Mouse (Mus musculus): ENCODE measurements around the gene 3110082J24Rik.

The 3110082J24Rik gene

DNA sequence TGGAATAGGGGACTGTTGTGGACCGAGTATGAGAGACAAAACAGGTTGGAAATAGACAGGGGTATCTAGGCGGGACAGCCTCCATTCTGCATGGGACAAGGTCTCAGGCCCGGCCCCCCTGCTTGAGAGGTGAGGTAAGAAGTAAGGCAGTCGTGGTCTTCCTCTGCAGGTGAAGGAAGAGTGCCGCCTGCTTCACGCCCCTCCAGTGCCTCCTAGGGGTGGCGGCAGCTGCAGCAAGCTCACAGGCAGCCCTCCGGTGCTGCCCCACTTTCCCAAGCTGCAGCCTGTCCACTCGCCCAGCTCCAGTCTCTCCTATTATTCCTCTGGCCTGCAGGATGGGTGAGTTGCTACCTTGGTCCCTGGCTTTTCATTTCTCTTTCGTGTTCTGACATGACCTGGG lies 9.8 kb upstream of the 3110082J24Rik start:
- DNase-seq: peak in 1 of 2 experiments; percentile 12

DNA sequence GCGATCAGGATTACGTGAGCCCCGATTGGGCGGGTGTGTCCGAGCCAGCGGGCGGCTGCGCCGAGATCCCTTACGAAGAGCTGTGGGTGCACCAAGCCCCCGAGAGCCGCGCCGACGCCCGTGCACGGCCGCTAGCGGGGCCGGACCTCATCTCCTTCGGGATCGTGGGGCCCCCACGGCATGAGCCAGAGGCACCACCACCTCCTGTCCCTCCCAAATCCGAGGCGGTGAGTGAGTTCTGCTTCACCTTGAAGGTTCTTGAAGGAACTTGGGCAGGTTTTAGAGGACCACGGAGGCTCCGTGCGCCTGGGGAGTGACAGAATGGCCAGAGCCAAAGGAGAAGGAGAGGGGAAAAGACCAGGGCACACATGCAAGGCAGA lies 8.9 kb upstream of the 3110082J24Rik start:
- DNase-seq: no peak

GRCm38 (mm10) chr5:30113881-30114760 lies 8.2 kb upstream of the 3110082J24Rik start:
- DNase-seq: peak; percentile 83 to 86

DNA sequence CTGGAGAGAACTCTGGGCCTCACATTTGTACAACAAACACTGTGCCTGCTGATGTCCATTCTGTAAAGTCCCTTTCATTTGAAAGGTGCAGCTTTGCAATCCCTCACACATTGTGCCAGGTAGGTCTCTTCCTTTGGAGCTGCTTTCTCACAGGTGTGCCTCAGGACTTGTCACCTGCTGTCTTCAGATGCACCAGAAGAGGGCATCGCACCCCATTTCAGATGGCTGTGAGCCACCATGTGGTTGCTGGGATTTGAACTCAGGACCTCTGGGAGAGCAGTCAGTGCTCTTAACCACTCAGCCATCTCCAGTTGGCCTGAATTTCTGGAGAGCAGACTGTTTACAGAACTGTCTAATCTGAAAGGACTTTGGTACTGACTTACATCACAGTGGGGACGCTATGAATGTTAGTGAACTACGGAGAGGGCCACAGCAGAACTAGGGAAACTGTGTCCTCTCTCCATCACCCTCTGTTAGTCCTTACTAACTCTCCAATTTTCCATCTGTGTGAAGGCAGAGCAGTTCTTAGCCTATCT lies 6.7 kb upstream of the 3110082J24Rik start:
- no peak for DNase-seq

DNA sequence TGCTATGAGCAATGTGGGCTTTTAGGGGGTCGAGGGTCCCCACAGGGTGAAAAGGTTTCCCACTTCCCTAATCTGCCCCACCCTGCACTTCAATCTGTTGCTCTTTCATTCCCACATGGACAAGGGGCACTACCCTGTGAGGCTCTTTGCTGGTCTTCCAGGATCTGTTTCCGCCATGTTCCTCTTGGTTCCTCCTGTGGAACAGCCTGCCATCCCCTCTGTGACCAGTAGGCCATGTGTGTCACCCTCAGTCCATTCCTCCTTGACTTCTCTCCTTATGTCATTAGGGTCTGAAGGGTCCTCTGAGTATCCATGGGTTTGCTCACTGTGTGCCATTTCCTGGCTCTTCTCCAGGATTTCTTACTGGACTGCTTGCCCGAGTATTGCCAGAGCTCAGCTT lies 5.9 kb upstream of the 3110082J24Rik start:
- DNase-seq: no peak

DNA sequence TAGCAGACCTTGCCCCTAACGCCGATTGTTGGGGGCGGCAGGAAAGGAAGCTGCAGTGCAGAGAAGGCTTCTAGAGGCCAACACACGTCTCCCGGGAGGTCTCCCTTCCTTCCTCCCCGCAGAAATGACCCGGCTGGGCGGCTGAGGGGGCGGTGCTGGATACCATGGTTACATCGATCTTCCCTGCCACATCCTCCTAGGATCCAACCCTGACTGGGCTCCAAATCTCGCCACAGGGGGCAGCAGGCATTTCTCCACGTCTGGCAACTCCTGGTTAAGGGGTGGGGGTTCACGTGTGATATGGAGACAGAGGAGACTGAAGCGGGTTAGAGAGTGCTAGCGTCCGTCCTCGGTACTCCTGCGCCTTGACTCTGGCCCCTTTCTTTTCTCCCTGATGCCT lies 5.2 kb upstream of the 3110082J24Rik start:
- DNase-seq: peak; percentile 51 to 58

DNA sequence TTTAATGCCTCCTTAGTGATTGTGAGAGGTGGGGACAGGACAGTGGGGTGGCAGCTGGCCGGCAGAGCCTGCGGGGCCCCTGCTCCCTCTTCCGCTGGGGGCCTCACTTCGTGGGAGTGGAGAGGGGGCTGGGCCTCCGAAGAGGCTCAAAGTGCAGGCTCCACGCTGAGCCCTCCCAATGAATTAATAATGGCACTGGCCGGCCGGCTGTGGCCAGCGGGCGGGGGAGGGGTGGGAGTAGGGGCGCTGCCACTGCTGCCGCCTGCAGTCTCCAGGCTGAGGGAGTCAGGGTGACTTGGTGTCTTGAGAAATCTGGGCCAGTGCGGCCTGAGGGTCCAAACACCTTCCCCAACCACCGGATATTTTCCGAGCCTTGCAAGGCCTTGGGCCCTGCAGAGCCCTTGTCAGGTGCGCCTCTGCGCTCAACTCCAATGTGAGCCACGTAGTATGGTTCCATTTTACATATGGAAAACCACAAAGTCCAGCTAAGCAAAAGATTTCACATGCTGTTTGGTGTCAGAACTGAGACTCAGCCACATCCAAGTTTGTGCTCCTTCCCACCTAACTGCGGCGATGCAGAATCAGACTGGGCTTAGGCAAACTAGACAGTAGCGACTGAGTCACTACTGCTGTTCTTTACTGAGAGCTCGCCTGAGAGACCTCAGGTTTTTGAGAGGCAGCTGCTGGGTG lies 4.6 kb upstream of the 3110082J24Rik start:
- peak in 1 of 2 experiments; percentile 17 for DNase-seq

- DNase-seq: no peak
These were observed 4.0 kb upstream of the 3110082J24Rik start for GRCm38 (mm10) chr5:30109899-30110298.

GRCm38 (mm10) chr5:30108233-30108632 lies 2.3 kb upstream of the 3110082J24Rik start:
- DNase-seq: peak in 1 of 2 experiments; percentile 6

- DNase-seq: peak in 1 of 2 experiments; percentile 16
These were observed 1.7 kb upstream of the 3110082J24Rik start for GRCm38 (mm10) chr5:30107611-30108041.

GRCm38 (mm10) chr5:30107186-30107585 lies 1.3 kb upstream of the 3110082J24Rik start:
- peak in 1 of 2 experiments; percentile 13 for DNase-seq

DNA sequence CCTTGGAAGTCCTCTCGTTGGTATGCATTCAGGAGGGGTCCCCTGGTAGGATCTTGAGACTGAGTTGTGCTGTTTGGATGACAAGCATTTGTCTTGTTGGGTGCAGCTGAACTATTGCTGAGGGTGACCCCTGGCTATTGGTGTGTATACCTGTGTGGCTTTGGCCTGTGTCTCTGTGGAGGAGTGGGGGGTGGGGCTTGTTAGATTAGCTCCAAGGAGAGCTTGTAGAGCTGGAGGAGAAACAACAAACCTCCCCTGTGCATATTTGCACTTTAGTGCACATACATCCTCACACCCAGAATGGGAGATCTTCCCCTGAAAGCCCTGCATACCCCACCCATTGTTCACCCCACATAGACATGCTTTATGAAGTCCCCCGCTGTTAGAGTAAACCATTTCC lies 870 bp upstream of the 3110082J24Rik start:
- peak in 1 of 2 experiments; percentile 6 for DNase-seq

DNA sequence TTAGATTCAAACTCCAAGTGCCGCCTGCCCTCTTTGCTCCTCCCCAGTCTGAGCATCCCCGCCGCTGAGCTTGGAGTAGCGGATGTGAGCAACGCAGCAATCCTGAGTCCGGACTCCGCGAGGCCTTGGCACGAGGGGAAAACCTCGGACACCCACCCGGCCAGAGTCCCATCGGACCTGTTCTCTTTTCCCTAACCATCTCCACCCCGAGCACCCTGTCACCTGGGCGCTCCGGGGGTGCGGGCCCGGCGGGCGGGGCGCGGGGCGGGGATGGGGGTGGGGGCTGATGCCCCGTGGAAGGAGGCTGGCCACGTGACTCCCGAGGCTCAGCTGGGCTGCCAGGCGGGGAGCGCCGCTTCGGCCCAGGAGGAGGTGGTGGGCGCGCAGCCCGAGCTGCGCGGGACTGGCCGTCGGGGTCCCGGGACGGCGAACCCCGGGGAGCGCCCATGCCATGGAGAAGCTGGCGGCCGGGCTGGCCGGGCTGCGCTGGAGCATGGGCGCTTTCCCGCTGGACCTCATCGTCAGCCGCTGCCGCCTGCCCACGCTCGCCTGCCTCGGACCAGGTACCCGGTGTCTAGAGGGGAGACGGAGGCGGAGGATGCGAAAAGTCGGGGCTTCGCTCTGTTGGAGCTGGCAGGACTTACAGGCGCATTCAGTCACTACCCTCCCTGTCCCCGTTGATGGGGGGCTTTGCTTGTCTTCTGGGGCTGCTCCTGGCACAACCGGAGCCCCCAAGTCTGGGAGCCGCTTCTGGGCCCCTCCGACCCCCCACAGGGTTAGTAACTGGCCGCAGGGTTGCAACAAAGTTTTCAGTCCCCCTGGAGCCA lies 832 bp downstream of the 3110082J24Rik start, which contains the start of gene Garem2:
Gene Garem2 (plus strand): TSS at position 321 of the 827 bp plus-strand sequence.
- DNase-seq: peak in 1 of 2 experiments; percentile 28

DNA sequence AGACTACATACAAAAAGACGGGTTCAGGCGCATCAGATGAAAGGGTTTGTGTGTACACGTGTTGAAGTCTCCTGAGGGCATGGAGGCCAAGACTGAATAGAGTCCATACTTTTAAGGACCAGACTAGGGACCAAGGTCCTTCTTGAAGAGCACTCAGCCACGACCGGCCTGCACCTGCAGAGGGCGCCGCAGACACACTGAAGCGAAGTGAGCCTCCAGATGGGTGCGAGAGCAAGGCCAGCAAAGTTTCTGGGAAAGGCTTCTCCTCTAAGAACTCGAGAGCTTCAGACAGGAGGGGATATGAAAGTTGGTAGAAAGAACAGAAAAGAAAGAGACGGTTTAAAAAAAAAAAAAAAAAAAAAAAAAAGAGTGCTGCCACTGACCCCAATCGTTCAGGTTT lies 1.5 kb downstream of the 3110082J24Rik start:
- DNase-seq: peak; percentile 27 to 54

GRCm38 (mm10) chr5:30103340-30103739 lies 2.5 kb downstream of the 3110082J24Rik start:
- DNase-seq: no peak

- no peak for DNase-seq
These were observed 7.6 kb downstream of the 3110082J24Rik start for GRCm38 (mm10) chr5:30098260-30098659.

- DNase-seq: no peak
These were observed 10.2 kb downstream of the 3110082J24Rik start for GRCm38 (mm10) chr5:30095731-30096130.

DNA sequence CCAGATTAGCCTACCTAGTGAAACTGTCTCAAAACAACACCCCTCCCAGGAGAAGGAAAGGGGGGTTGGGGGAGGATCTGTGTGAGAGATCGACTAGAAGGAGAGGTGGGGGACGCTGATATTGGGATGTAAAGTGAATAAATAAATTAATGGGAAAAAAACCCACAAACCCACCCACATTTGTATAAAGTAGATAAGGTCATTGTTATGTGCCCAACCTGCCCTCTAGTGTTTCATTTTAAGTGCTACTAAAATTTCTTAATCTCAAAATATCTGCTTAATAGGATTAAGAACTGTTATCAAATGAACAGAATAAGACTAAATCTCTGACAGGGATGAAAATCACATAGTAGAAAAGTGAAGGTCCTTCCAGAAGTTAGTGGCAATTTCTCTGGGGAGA lies 11.5 kb downstream of the 3110082J24Rik start:
- DNase-seq: no peak

GRCm38 (mm10) chr5:30092701-30093100 lies 13.2 kb downstream of the 3110082J24Rik start:
- no peak for DNase-seq

GRCm38 (mm10) chr5:30072825-30073821 lies 32.8 kb downstream of the 3110082J24Rik start, which contains the start of gene Tyms:
Gene Tyms (minus strand): TSS chr5:30073617.
- DNase-seq: peak; percentile 84 to 85

GRCm38 (mm10) chr5:30072377-30072776 lies 33.5 kb downstream of the 3110082J24Rik start:
- no peak for DNase-seq
